Mouse (Mus musculus) large intestine, adult 2 months (tissue): ENCODE results near the gene Ilf2. TPM values are rescaled to one million over a fixed set of nuclear protein-coding genes. Genes with fewer than 3 reads are reported as not detected.

Source experiments
- DNase-seq: peaks from one replicate; pipeline ENCODE4 v3.0.0-alpha.2; 2012; ENCODE audit warnings: low read depth, low spot score
- WGBS: fragments of 180-500 bp; shearing (Covaris S2); methylation state at CpG from one replicate; pipeline ENCODE4 v1.1.7; 2018; 5-methylcytosine and 5-hydroxymethylcytosine counted together
- polyA plus RNA-seq: library from polyadenylated mRNA; depleted of rRNA; stranded (reverse); fragments of >200 nt; gene quantifications from 2 replicates; pipeline ENCODE4 v1.2.3, GENCODE M21; 2012

The Ilf2 gene
- polyA plus RNA-seq, 1 experiment, result 23.6 TPM

GRCm38 (mm10) chr3:90460315-90460714, 15.6 kb upstream of the Ilf2 start:
- DNase-seq, result no peak
- WGBS, result 58% methylated on average over 5 of the region's 5 CpGs

GRCm38 (mm10) chr3:90461935-90462334, 14.0 kb upstream of the Ilf2 start:
- WGBS, result 77% methylated on average over 3 of the region's 3 CpGs
- no peak for DNase-seq

GRCm38 (mm10) chr3:90462579-90462978, 13.3 kb upstream of the Ilf2 start:
- no peak for DNase-seq
- 49% methylated on average over 7 of the region's 7 CpGs for WGBS

- no peak for DNase-seq
- WGBS, result 41% methylated on average over 37 of the region's 37 CpGs
Observed at GRCm38 (mm10) chr3:90464552-90465080, 11.3 kb upstream of the Ilf2 start.

- 1% methylated on average over 75 of the region's 75 CpGs for WGBS
- DNase-seq, result no peak
Observed at GRCm38 (mm10) chr3:90465081-90465685, 10.7 kb upstream of the Ilf2 start.

- no peak for DNase-seq
- WGBS, result 2% methylated on average over 43 of the region's 49 CpGs
Observed at GRCm38 (mm10) chr3:90465686-90466310, 10.1 kb upstream of the Ilf2 start, which contains the start of gene Npr1. TSS of gene Npr1 (minus strand) at chr3:90465866.

- WGBS, result 0% methylated on average over 15 of the region's 15 CpGs
Observed at GRCm38 (mm10) chr3:90466311-90466766, 9.6 kb upstream of the Ilf2 start.

GRCm38 (mm10) chr3:90467618-90468300, 8.2 kb upstream of the Ilf2 start:
- WGBS, result 95% methylated on average over 10 of the region's 10 CpGs
- DNase-seq, result no peak

More at GRCm38 (mm10) chr3:90466311-90466766, 9.6 kb upstream of the Ilf2 start:
- no peak for DNase-seq

GRCm38 (mm10) chr3:90472213-90472612, 3.7 kb upstream of the Ilf2 start:
- no peak for DNase-seq
- 9% methylated on average over 3 of the region's 3 CpGs for whole genome bisulfite sequencing

- no peak for DNase-seq
- WGBS, result 23% methylated on average over 16 of the region's 16 CpGs
Observed at GRCm38 (mm10) chr3:90475151-90475830, 635 bp upstream of the Ilf2 start.

GRCm38 (mm10) chr3:90486998-90487397, 11.1 kb downstream of the Ilf2 start:
- 39% methylated on average over 5 of the region's 5 CpGs for WGBS

GRCm38 (mm10) chr3:90488576-90488975, 12.7 kb downstream of the Ilf2 start:
- WGBS, result 74% methylated on average over 6 of the region's 6 CpGs

More at GRCm38 (mm10) chr3:90486998-90487397, 11.1 kb downstream of the Ilf2 start:
- DNase-seq, result no peak

GRCm38 (mm10) chr3:90490696-90491256, 14.8 kb downstream of the Ilf2 start, which contains the start of gene Snapin:
TSS of gene Snapin (minus strand) at chr3:90491033.
- peak; percentile 88 for DNase-seq
- WGBS, result under 1% methylated on average over 37 of the region's 37 CpGs

More at GRCm38 (mm10) chr3:90488576-90488975, 12.7 kb downstream of the Ilf2 start:
- no peak for DNase-seq

- no peak for DNase-seq
- 26% methylated on average over 2 of the region's 2 CpGs for WGBS
Observed at GRCm38 (mm10) chr3:90491350-90491749, 15.4 kb downstream of the Ilf2 start.

- no peak for DNase-seq
- 40% methylated on average over 4 of the region's 4 CpGs for WGBS
Observed at GRCm38 (mm10) chr3:90493831-90494540, 18.1 kb downstream of the Ilf2 start.

GRCm38 (mm10) chr3:90495850-90496525, 20.1 kb downstream of the Ilf2 start:
- DNase-seq, result no peak
- 87% methylated on average over 7 of the region's 7 CpGs for WGBS

- no peak for DNase-seq
Observed at GRCm38 (mm10) chr3:90497597-90497996, 21.7 kb downstream of the Ilf2 start.

- DNase-seq, result no peak
- 72% methylated on average over 4 of the region's 4 CpGs for WGBS
Observed at GRCm38 (mm10) chr3:90503444-90503843, 27.5 kb downstream of the Ilf2 start.
